Mouse (Mus musculus) embryo, embryonic 11.5 days (tissue): Measurements from ENCODE around the gene Magea8.
"Not testable (repeated sequence)": the region's sequence is repeated elsewhere in the genome, so short reads cannot be mapped to it uniquely, and the experiment has no call there.

ENCODE experiments used
- DNase-seq: peaks from one replicate; pipeline ENCODE4 v3.0.0-alpha.2; 2012; ENCODE audit warnings: low read depth, low spot score

Magea8 gene

DNA sequence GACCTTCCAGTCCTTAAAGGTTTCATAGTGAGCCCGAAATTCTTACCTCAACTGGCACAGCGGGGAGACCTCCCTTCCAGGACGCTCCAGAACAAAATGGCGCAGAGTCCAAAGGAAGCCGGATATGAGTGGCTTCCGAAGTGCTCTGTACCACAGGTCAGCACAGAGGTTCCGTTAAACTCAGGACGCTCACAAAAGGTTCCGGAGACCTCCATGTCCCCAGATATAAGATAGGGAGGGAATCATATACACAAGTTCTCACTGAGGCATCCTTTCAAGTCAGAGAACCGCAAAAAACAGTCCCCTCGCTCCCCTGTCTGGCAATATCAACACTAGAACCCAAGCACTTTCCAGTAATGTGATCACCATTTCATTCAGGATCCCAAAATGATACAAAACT lies at the start of gene Magea8:
TSS of gene Magea8 (minus strand) at position 101 of the 400 bp plus-strand sequence.
- DNase-seq, result not testable (repeated sequence)

DNA sequence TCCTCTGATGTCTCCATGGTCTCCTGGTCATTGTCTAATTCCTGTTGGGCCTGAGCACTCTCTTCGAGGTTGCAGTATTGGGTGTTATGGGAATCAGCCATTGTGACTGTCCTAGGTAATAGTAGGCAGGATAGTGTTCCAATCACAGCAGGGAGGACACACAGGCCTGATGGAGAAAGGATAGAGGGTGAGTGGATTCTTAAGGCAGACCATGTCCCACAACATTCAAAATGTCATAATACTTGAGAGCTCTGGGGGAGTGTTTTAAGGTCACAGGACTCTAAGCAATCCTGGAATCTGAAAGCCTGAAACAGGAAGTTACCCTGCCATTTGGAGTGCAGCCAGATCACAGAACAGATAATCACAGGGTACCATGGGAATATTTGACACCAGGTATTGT lies 46.2 kb downstream of the Magea8 start, which contains the start of gene Magea3:
TSS of gene Magea3 (minus strand) at position 101 of the 400 bp plus-strand sequence.
- DNase-seq, result not testable (repeated sequence)

DNA sequence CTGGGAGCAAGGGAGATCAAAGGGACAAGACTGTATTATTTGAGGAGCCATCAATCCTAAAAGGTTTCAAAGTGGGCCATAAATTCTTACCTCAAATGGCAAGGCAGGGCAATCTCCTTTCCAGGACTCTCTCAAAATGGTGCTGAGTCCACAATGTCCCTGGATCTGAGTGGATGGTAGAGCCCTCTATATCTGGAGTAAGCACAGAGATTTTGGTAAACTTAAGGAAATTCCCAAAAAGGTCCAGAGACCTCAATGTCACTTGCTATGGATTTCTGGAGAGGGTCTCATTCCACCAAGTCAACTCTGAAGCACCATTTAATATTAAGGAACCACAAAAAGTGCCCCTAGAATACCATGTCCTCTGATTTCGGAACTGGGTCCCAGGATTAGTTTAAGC lies 59.8 kb downstream of the Magea8 start, which contains the start of gene Magea6:
TSS of gene Magea6 (minus strand) at position 101 of the 400 bp plus-strand sequence.
- not testable (repeated sequence) for DNase-seq
